Mouse (Mus musculus) WW6 (cell line): ENCODE results near the gene Edaradd.
"Not testable (repeated sequence)": the region's sequence is repeated elsewhere in the genome, so short reads cannot be mapped to it uniquely, and the experiment has no call there.

Experiments used
- DNase-seq: peaks from one replicate; pipeline ENCODE4 v3.0.0-alpha.2; 2013; ENCODE audit warnings: low read depth, low spot score

The Edaradd gene

GRCm38 (mm10) chr13:12511189-12511965 lies 8.9 kb downstream of the Edaradd start:
- DNase-seq, result no peak

- DNase-seq, result no peak
These were observed 10.2 kb downstream of the Edaradd start for GRCm38 (mm10) chr13:12510032-12510431.

DNA sequence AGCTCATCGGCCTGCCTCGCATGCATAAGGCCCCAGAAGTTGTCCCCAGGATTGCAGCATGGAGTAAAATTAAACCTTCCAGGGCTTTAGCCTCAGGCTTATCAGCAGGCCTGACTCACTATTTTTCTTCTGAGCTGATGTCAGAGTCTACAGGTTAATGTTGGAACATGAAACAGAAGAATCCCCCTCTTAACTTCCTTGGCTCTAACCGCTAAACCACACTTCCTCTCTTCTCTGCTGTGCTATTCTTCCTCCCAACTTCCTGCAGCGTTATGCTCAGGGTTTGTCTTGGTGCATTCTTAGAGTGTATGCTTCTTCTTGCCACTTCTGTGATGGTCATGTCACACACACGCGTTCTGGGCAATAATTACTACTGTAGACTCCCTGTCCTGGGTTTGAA lies 12.8 kb downstream of the Edaradd start:
- no peak for DNase-seq

DNA sequence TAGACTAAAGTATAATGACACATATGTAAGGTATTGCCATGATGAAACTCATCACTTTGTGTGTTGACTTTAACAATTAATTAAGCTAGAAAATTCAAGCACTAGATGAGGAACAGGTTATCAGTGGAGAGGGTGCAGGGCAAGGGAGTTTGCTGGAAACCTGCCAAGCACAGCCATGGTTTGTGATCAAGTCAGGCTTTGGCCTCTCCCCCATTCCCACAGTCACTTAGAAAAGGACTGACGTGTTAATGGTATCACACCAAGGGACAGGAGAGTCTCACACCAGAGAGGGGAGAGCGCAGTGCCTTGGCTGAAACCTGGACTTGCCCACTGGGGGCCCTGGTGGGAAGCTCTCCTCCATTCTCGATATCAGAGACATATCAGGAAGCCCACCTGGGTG lies 14.9 kb downstream of the Edaradd start:
- no peak for DNase-seq

- DNase-seq, result no peak
These were observed 16.9 kb downstream of the Edaradd start for GRCm38 (mm10) chr13:12503238-12503751.

DNA sequence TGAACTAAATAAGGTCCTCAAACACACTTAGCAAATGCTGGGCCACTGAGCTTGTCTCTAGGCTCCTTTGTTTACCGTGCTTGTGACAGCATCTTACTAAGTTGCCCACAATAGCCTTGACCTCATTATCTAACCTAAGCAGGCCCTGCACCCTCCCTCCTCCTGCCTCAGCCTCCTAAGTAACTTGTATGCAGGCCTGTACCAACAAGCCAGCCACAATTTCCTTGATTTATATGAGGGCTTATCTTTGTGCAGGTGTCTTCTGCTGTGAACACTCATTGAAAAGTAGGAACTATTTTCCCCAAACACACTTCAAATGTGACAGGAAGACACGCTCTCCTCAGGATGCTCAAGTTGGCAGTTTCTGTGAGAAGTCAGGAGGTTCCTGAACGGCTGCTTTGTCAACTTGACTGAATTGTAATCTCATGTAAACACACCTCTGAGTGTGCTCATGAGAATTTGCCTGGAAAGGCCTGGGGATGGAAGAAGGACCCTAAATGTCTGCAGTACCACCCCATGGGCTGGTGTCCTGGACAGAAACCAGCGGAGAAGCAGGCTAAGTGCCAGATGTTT lies 17.5 kb downstream of the Edaradd start:
- no peak for DNase-seq

- no peak for DNase-seq
These were observed 21.1 kb downstream of the Edaradd start for GRCm38 (mm10) chr13:12499107-12499506.

DNA sequence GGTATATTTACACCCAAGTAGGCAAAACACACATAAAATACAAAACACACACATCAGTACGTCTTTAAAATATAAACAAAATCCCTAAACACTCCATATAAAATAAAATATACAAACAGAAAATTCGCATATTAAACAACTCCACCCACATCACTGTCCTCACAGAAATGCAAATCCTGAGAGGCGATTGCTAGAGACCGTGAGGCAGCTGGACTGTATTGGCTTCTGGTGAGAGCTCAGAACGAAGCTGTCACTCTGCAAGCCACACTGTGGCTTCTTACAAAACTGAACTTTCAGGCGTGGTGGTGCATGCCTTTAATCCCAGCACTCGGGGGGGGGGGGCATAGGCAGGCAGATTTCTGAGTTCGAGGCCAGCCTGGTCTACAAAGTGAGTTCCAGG lies 22.4 kb downstream of the Edaradd start:
- DNase-seq, result no peak

GRCm38 (mm10) chr13:12494750-12495149 lies 25.5 kb downstream of the Edaradd start:
- no peak for DNase-seq

- DNase-seq, result no peak
These were observed 27.7 kb downstream of the Edaradd start for GRCm38 (mm10) chr13:12492515-12492914.

GRCm38 (mm10) chr13:12485640-12486039 lies 34.6 kb downstream of the Edaradd start:
- DNase-seq, result no peak

- DNase-seq, result no peak
These were observed 35.0 kb downstream of the Edaradd start for GRCm38 (mm10) chr13:12485197-12485596.

DNA sequence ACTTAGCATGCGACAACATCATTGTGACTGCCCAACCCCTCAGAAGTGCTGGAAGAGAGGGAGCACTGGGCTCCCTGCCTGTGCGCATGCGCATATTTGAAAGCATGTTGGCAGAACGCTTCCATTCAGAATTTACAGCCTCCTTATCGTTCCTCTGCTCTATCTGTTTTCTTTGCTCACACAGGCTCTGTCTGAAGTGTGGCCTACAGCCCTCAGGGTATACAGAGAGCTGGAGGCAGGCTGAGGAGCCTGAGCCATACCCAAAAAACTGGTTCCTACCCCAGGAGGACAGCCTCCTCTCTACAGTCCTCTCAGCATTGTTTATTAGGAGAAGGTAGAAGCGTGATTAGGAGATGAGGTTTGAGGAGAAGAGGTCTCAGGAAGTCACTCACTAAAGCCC lies 40.4 kb downstream of the Edaradd start:
- DNase-seq, result no peak

DNA sequence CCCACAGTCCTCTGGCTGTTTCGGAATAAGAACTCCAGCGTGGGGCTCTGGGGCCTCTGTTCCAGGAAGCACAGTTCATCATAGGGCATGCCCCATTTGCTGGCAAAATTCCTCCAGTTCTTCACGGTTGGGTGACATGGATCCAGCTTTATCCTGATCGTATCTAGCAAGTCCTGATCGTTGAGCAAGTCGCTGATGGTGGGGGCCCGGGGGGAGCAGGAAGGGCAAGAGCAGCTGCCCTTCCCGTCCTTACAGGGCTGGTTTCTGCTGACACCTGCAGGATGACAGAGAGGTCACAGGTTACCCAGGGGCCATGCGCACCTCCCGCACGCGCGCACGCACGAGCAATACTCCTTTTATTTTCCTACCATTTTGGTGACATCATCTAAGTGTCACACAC lies 41.9 kb downstream of the Edaradd start:
- no peak for DNase-seq

DNA sequence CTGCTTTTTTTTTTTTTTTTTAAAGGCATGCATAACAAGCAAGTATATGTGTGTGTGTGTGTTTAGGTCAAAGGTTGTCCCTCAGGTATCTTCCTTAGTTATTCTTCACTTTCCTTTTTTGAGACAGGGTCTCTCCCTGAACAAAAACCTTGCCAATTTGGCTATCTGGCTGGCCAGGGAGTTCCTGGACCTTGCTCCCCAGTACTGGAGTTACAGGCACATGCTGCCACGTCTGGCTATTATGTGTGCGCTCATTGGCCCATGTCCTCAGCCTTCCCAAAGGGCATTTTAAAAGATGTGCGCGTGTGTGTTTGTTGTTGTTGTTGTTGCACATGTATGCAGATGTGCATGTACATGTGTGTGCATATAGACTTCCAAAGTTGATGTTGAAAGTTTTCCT lies 43.4 kb downstream of the Edaradd start:
- no peak for DNase-seq

DNA sequence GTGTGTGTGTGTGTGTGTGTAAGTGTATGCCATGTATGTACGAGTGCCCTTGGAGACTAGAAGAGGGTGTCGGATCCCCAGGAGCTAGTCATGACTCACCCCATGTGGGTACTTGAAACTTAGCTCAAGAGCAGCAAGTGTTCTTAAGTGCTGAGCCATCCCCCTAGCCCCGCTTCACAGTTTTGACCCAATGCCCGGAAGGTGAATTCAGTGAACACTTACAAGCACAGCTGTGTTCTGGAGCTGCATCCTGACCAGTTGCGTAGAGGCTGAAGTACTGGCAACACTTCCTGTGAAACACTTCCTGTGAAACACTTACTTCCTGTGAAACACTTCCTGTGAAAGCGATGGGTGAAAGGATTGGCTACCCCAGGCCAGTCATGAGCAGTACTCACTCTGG lies 45.0 kb downstream of the Edaradd start:
- no peak for DNase-seq

DNA sequence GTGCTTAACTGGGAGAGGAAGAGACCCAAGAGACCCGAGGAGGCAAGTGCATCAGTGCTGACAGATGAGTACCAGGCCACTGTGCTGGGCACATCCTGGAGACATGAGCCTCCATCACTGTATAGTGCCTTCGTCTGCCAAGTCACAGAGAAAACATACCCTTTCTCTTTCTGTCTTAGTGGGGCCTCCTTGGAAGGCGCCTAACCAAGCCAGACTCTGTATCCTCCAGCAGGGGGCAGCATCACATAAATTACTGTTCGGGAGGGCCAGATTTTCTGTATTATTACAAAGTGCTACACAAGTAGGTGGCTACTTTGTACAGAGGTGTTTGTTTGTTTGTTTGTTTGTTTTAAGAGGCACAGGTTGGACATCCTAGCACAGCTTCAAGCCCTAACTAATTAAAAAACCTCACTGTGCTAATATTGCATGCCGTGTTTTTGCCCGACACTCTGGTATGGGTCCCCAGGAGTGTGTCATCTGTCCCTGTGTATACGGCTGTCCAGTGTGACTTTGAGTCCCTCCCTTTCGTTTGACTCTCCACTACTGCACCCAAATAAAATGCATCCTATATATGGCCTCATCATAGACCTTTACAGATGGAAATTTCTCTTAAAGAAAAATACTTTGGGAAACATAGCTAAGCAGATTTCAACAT lies 46.4 kb downstream of the Edaradd start:
- peak; percentile 28 for DNase-seq

GRCm38 (mm10) chr13:12468488-12468887 lies 51.8 kb downstream of the Edaradd start:
- DNase-seq, result no peak

DNA sequence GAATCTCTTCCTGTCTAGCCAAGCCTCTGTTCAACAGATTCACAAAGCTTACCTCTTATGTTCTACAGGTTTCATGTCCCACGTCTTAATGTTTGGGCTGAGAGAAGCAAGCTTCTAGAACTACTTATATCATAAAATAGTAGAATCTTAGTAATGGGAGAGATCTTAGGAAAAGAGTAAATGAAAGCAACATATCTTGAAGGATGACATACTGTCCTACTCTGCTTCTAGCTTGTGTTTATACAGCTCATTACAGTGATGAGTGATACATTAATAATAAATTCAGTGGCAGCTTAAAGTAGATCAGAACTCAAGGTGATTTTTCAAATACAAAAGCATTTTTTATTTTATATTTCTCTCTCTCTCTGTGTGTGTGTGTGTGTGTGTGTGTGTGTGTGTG lies 55.4 kb downstream of the Edaradd start, which contains the start of gene Lgals8:
Lgals8 (minus strand) TSS at position 101 of the 400 bp plus-strand sequence.
- DNase-seq, result no peak

GRCm38 (mm10) chr13:12464159-12464558 lies 56.1 kb downstream of the Edaradd start:
- not testable (repeated sequence) for DNase-seq

DNA sequence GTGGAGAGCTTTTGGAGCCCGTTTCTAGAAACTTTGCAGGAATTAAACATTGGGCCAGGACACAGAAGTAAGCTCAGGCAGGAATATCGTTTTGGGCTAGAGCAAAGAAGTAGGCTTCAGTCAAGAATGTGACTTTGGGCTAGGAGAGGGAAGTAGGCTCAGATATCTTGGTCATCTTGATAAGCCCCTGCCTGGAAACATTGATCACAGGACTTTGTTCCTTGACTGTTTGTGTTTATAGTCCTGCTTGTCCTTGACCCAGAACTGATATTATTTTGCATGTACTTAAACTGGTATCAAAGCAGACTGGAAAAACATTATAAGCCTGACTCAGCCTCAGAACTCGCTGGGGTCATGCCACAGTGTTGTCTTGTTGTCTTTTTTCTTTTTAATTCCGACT lies 57.6 kb downstream of the Edaradd start:
- DNase-seq, result no peak

DNA sequence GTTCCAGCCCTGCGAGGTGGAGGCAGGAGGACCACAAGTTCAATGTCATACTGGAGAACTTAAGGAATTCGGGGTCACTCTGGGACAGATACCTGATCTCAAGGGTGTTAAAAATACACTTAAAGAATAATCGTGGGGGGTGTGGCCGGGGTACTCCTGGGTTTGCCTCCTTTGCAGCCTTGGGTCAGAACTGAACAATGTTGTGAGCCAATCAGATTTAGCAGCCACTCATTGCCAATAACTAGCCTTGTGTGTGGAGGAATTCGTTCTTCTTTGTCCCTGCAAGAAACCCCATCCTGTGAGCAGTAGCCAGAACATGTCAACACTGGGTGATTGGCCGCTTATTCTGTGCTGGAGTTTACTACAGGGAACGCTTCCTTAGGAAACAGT lies 58.5 kb downstream of the Edaradd start:
- DNase-seq, result peak; percentile 28
